Mouse (Mus musculus): Measurements from ENCODE around the gene Card11. TPM values are rescaled to one million over a fixed set of nuclear protein-coding genes. Genes with fewer than 3 reads are reported as not detected.

Gene Card11
- total RNA-seq, 1 experiment from 2014 or later: 21.1 TPM

GRCm38 (mm10) chr5:140824126-140824525 lies 176.3 kb downstream of the Card11 start:
- ATAC-seq (replicated peaks; ENCODE audit: insufficient number of reproducible peaks, low FRiP score, low TSS enrichment, poor library complexity, severe bottlenecking): no peak

GRCm38 (mm10) chr5:140823386-140823785 lies 177.0 kb downstream of the Card11 start:
- ATAC-seq (replicated peaks; ENCODE audit: insufficient number of reproducible peaks, low FRiP score, low TSS enrichment, poor library complexity, severe bottlenecking): no peak

Other genes starting within 250 kb of the Card11 start
- gene Gna12, start 170.2 kb downstream of the Card11 start, total RNA-seq (2017): 10.1 to 11.7 TPM (median 10.6 TPM) in 3 replicates
- gene Sdk1, start 240.9 kb upstream of the Card11 start, total RNA-seq (2017): not detected in 3 replicates